Mouse (Mus musculus): ENCODE data around the gene Rnaseh2b.

DNA sequence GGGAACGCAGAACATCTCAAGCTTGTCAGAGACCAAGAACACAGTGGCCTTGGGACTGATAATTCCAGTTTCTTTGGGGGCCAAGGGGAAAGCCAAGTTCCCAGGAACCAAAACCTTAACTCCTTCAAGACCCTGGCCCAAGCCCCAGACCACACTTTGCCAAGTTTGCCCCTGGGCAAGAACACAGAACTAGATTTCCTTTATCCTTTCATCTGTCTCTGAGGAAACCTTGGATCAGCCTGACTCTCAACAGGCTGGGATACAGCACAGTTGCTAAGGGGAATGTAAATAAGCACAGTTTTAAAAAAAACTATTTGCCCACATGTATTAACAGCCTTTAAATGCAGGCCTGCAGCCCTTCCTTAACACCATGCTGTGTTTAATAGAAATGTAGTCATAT is 15.2 kb downstream of the Rnaseh2b start:
- TF ChIP-seq CTCF (conservative IDR thresholded peaks at IDR 0.05 in 1 of 2, IDR thresholded peaks at IDR 0.05 in 1 of 2; ENCODE audit: low read depth in 2 of 2, low read length in 2 of 2) = no peak
- TF ChIP-seq EP300 (IDR thresholded peaks at IDR 0.05; ENCODE audit: low read length) = no peak
- no peak for TF ChIP-seq POLR2A (IDR thresholded peaks at IDR 0.05; ENCODE audit: low read depth, low read length)
- no peak for TF ChIP-seq ZC3H11A (IDR thresholded peaks at IDR 0.05; ENCODE audit: low read depth, low read length)
